Mouse (Mus musculus): ENCODE measurements around the gene Cbfa2t2.

The Cbfa2t2 gene

DNA sequence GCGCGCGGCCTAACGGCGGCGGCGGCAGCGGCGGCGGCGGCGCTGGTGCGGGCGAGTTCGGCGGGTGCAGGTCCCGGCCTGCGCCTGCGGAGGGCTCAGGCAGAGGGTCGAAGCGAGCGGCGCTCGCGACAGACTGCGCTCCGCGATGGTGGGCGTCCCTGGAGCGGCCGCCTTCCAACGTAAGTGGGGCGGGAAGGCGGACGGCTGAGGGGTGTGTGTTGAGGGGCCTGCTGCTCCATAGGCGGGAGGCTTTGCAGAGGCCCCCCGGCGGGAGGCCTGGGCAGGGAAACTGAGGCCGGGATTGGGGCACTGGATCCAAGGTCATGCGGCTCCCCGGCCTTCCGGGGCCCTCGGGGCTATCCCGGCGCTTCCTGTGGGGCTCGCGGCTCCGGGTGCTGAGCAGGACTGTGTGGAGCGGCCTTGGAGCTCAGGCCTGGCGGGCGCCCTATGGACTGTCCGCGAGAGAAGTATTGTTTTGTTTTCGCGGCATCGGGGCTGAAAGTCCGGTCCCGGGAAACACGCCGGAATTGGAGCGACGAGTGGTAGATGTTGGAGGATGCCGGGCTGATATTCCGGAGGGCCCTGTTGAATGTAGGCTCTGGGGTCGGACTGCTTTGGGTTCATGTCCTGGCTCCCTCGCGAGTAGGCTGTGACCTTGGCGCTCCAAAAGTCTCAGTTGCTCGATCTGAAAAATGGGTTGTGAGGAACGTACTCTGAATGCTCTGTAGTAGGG, at the start of gene Cbfa2t2:
Gene Cbfa2t2, plus strand, starts transcription at position 24 of the 733 bp plus-strand sequence.
- in situ Hi-C loops (cut with MboI; ENCODE audit: low pct_unique_long_range_greater_than_20kb in 1 of 2, low sequenced_read_pairs in 2 of 2, unreplicated experiment in 1 of 2) = no loop called here

DNA sequence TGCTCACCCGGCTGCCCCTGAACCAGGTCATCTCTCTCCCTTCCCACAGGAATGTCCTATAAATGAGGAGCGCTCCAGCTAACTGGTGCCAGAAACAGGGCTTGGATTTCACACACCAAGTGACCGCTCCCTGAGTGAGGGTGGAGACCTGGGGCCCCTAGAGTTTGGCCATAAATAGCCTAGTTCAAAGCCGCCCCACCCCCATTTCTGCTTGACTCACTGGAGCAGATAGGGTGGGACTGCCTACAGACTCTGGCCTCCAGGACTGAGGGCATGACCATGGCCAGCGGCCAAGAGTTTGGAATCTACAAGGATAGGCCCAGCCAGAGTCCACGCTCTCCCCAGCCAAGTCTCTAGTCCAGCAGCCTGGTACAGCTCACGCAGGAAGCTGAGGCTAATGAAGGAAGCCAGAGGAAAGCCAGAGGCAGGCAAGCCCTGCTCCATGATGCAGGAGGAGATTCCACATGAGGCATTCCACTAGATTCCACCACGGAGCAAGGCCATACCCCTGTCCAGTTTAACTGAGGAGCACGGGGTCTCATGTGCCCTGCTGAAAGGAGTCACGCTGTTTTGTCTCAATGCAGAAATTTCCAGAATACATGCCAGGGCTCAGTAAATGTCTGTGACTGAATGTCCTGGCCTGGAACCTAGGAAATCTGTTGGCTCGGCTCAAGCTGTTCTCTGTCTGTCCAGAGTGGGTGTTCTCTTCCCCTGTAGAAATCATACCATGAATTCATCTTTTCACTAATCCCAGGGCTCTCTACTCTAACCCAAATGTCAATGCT, 45.9 kb upstream of the Cbfa2t2 start:
- in situ Hi-C loops (cut with MboI; ENCODE audit: low pct_unique_long_range_greater_than_20kb in 1 of 2, low sequenced_read_pairs in 2 of 2, unreplicated experiment in 1 of 2) = no loop called here

DNA sequence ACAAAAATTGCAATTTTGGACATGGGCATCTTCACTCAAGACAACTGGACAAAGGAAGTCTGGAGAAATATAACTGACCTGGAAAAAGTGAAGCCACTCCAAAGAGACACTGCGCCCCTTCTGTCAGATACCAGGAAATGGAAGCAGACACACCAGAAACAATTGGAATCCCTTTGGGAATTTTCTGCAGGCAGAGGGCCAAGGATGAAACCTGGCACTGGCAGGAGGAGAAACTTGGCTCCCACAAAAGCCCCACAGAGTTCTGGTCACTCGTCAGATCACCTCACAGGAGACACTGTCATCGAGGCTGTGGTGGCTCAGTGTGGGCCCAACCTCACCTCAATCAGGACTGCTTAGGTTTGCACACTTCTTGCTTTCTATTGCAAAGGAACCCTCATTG, 41.7 kb upstream of the Cbfa2t2 start:
- in situ Hi-C loops (cut with MboI; ENCODE audit: low pct_unique_long_range_greater_than_20kb in 1 of 2, low sequenced_read_pairs in 2 of 2, unreplicated experiment in 1 of 2) = no loop called here

DNA sequence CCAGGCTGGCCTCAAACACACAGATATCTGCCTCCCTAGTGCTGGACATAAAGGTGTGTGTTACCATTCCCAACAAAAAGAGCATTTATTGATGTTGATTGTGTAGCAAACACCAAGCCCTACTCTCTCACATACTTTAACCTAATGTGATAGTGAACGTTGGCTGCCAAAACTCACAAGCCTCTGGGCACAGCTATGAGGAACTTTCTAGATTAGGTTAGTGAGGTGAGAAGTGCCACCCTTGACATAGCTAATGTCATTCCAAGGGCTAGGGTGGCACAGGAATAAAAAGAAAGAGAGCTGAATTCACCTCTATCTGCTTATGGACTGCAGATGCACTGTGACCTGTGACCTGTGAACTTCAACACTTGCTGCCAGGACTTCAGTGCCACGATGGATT, 39.8 kb upstream of the Cbfa2t2 start:
- in situ Hi-C loops (cut with MboI; ENCODE audit: low pct_unique_long_range_greater_than_20kb in 1 of 2, low sequenced_read_pairs in 2 of 2, unreplicated experiment in 1 of 2) = no loop called here

DNA sequence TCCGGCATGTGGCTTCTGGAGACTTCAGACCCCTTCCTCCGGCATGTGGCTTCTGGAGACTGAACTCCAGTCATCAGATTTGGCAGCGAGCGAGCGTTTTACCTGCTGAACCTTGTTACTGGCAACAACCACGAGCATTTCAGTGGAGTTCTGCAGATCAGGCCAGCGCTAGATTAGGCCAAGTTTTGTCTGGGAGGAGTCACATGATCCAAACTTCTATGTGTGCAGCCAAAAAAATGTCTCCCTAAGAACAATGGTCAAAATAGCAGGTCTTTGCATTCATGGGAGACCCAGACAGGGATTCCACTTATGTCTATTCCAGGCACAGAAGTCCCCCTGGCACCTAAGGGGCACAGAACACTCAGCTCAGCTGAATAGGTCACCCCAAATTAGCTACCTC, 38.0 kb upstream of the Cbfa2t2 start:
- in situ Hi-C loops (cut with MboI; ENCODE audit: low pct_unique_long_range_greater_than_20kb in 1 of 2, low sequenced_read_pairs in 2 of 2, unreplicated experiment in 1 of 2) = no loop called here

DNA sequence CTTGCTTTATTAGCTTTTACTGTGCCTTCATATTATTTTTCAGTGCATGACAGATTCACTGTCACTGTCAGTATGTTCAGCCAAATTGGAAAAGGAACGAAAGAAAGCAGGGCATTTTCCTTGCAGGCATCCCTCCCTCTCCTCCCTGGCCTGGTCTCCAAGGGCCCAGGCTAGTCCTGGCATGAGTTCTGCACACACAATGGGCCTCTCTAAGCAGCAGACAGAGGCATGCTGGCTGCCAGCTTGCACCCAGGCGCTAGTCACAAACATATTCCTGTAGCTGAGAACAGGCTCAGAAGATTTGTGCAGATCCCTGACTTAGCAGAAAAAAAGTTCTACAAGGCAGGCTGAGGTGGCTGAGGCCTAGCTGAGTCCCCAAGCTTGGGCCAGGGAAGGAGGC, 37.0 kb upstream of the Cbfa2t2 start:
- in situ Hi-C loops (cut with MboI; ENCODE audit: low pct_unique_long_range_greater_than_20kb in 1 of 2, low sequenced_read_pairs in 2 of 2, unreplicated experiment in 1 of 2) = no loop called here

DNA sequence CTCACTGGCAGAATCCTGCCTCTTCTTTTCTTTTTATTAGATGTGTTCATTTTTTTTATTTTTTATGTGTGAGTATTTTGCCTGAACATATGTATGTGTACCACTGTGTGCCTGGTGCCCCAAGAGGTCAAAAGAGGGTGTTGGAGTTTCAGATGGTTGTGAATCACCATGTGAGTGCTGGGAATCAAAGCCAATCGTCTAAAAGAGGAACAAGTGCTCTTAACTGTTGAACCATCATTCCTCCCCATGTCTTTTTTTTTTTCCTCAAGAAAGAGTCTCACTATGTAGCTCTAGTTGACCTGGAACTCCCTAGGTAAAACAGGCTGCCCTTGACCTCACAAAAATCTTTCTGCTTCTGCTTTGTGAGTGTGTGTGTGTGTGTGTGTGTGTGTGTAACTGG, 34.3 kb upstream of the Cbfa2t2 start:
- in situ Hi-C loops (cut with MboI; ENCODE audit: low pct_unique_long_range_greater_than_20kb in 1 of 2, low sequenced_read_pairs in 2 of 2, unreplicated experiment in 1 of 2) = no loop called here

DNA sequence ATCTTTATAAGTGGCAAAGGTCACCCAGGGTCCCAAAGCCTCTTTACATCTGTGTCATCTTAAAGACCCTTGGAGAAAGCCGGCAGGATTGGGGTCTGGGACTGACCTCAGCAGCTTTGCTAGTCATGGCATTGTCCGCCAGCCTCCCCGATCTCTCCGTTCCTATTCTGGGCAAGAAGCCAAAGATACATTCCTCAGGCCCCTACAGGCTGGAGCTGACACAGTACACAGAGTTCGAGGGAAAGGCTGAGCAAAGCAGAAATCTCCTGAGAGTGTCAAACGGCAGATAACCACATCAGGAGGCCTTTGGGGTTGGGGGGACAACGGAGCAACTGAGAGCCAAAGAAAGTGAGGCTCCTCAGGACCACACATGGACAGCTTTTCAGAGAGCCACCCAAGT, 33.5 kb upstream of the Cbfa2t2 start:
- in situ Hi-C loops (cut with MboI; ENCODE audit: low pct_unique_long_range_greater_than_20kb in 1 of 2, low sequenced_read_pairs in 2 of 2, unreplicated experiment in 1 of 2) = no loop called here

DNA sequence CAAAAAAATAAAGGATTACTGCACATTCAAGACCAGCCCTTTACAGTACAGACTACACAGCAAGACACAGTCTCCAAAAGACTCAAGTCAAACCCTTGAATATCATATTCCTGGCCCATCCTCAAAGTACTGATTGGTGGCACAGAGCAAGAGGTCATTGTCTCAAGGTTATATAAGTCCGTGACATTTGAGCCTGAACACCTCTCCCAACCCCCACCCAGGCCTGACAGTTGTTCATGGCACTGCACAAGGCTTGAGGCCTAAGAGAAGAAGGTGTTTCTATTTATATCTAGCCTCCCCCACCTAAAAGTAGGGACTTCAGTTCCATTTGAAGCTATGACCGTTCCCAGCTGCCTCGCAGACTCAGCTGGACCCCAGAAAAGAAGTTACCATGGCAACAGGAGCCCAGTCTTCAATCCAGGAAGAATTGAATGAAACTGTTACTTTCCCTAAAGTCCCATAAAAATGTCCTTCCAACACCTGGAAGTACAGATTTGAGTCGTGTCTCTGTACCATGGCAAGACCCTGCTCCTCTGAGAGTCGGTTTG, 30.8 kb upstream of the Cbfa2t2 start:
- in situ Hi-C loops (cut with MboI; ENCODE audit: low pct_unique_long_range_greater_than_20kb in 1 of 2, low sequenced_read_pairs in 2 of 2, unreplicated experiment in 1 of 2) = no loop called here

DNA sequence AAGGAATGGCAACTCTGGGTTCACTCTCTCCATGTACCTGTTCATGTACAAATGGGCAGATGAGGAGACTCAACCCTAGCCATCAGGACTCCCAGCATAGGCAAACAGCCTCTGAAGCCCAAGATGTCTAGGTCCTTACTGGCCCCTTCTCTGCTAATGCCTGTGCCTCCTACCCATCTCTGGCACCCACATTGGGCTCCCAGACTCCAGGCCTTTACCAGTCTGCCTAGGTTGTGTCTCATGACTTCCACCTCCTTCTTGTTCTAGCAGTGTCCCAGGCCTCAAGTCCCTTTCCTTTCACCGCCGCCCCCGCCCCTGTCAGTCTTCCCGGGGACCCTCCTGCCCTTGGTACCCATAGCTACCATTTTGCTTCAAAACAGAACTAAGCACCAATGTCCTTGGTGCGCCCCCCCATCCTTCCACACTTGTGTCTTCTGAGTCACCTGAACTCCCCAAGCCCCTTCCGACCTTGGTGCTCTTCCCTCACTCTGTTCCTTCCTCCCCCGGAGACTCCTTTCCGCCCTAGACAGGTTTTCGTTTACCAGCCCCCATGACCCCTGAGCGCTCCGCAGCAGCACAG, 29.1 kb upstream of the Cbfa2t2 start:
- in situ Hi-C loops (cut with MboI; ENCODE audit: low pct_unique_long_range_greater_than_20kb in 1 of 2, low sequenced_read_pairs in 2 of 2, unreplicated experiment in 1 of 2) = no loop called here

DNA sequence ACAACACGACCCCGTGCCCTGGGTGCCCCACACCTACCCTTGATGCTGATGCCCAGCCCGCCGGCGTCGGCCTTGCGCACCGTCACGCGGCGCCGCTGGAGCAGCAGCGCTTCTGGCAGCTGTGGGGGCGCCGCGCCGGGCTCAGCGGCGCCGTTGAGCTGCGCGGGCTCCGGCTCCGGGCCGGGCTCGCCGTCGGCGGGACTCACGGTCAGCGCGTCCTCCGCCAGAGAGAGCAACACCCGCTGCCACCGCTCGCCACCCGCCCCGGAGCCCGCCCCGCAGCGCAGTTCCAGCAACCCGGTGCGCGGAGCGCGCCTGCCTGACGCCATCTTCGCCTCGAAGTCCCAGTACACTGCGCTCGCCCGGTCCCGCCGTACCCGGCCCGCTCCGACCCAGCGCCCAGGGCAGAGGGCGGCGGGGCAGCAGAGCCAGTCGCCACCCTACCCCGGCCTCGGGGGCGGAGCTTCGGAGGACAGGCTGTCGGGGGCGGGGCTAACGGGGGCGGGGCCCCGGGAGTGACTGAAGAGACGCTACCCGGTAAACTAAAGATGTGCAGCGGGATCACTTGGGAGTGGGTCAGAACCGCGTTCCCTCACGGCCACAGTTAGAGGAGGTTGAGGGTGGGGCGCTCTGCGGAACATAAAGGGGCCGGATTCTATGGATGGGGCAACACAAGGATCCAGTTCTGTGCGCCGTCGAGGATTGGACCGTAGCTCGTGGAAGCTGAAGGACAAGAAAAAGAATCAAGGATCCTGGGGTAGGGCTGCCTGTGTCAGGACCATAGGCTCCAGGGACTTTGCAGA, 28.4 kb upstream of the Cbfa2t2 start, which contains the start of gene Snta1:
Gene Snta1, minus strand, starts transcription at position 457 of the 803 bp plus-strand sequence.
- in situ Hi-C loops (cut with MboI; ENCODE audit: low pct_unique_long_range_greater_than_20kb in 1 of 2, low sequenced_read_pairs in 2 of 2, unreplicated experiment in 1 of 2) = no loop called here

DNA sequence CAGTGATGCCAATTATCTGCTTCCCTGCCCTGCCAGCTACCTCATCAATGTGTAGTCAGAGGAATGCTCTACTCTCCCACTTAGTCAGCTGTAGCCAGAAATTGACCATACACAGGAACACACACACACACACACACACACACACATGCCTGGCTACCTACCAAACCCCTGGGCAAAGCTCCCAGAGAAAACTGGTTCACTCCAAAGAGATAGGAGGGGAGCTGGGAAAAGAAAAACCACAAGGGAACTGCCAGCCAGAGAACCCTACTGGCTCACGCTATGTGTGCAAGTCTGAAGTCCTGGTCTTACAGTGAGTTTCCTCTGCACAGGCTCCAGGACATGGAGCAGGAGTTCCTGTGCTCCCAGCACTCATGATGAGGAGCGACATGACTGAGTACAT, 25.9 kb upstream of the Cbfa2t2 start:
- in situ Hi-C loops (cut with MboI; ENCODE audit: low pct_unique_long_range_greater_than_20kb in 1 of 2, low sequenced_read_pairs in 2 of 2, unreplicated experiment in 1 of 2) = loop anchor here (5.0 to 10.0 kb wide), 3 partner anchors 134 to 174 kb away; partner anchors contain the start of gene 1700003F12Rik (in 2 of the 2)

DNA sequence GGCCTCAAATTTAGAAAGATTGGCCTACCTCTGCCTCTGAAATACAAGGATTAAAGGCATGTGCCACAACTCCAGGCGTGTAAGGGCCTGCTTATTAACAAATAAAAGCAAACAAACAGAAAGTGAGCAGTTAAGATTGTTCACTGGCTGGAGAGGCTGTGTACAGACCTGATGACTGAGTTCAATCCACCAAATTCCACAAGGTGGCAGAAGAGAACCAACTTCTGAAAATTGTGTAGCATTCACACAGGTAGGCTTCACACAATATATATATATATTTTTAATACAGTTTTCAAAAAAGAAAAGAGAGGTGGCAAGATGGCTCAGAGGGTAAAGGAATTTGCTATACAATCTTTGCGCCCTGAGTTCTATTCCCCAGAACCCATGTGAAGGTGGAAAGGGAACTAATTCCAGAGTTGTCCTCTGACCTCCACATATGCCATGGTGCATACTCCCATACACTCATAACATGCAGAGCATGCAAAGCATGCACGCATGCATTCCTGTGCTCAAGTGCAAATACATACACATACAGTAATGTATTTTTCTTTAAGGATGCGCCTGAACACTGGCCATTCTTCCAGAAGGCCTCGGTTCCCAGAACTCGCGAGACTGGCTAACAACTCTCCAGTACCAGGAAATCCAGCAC, 24.1 kb upstream of the Cbfa2t2 start:
- in situ Hi-C loops (cut with MboI; ENCODE audit: low pct_unique_long_range_greater_than_20kb in 1 of 2, low sequenced_read_pairs in 2 of 2, unreplicated experiment in 1 of 2) = loop anchor here (5.0 to 10.0 kb wide), 3 partner anchors 133 to 173 kb away; partner anchors contain the start of gene 1700003F12Rik (in 2 of the 2)

DNA sequence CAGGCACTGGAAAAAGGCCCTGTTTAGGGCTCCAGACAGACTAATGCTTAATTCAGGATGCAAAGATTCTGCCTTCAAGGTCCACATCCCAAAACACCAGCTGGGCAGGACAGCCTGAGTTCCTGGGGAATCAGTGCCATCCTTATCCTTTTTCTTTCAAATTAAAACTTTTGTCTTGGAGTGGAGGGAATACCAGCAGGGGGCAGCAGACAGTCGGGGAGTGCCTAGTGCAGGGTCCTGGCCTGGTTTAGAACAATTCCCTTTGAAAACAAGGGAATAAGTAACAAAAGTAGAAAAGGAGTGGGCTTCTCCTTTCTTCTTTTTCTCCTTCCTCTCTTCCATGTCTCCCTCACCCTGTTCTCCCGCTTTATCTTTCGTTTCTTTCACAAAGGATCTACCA, 19.2 kb upstream of the Cbfa2t2 start:
- in situ Hi-C loops (cut with MboI; ENCODE audit: low pct_unique_long_range_greater_than_20kb in 1 of 2, low sequenced_read_pairs in 2 of 2, unreplicated experiment in 1 of 2) = loop anchor here (10.0 kb wide), 2 partner anchors 128 to 168 kb away; partner anchors contain the start of gene 1700003F12Rik (in 2 of the 2)

DNA sequence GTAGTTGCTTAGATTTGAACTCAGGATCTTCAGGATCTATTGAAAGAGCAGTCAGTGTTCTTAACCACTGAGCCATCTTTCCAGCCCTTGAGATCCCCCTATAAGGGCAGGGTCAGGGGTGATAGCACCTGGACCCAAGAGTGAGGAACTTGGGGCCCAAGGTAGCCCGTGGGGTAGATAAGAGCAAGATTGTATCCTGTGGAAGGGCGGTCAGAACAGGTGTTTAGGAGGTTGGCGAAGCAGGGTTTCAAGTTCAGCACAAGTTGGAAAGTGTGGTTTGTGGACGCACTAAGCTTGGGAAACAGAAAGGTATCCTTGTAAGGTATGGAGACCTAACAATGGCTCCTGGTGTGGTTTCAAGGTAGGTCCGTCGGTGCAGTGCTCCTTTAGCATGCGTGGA, 18.3 kb upstream of the Cbfa2t2 start:
- in situ Hi-C loops (cut with MboI; ENCODE audit: low pct_unique_long_range_greater_than_20kb in 1 of 2, low sequenced_read_pairs in 2 of 2, unreplicated experiment in 1 of 2) = loop anchor here (10.0 kb wide), 2 partner anchors 127 to 167 kb away; partner anchors contain the start of gene 1700003F12Rik (in 2 of the 2)

DNA sequence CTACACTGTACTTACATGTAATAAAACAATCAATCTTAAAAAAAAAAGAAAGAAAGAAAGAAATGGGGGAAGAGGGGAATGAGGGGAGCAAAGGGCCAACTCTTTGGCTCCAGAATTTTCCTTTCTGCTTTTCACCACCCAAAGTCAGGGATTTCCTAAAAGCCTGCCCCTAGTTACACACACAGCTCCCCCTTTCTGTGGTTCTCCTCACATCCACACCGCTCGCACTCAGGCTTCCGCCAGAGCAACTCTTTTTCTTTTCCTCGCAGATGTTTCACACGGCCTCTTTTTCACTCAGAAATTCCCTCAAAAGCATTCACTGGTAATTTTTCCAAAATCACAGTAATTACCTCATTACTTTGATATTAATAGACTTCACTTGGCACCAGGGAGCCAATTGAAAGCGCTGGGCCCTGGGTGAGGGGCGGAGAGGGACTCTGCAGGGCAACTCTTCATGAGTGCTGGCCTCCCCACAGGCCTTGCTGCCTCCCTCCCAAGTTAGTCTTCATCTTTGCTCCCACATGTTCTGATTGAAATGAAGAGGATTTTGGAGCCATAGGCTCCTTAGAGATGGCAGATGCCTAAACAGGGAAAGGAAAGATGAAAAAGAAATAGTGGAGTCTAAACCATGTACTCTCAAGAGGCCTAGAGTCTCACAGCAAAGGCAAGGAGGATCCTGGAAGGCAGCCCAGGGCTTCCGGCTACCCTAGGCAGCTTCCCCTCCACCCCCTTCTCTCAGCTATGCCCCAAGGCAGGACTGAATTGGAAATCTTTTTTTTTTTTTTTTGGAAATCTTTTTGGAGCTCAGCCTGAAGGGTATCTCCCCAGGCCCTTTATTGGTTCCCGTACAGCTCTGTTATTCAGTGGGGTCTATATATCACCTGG, 16.4 kb upstream of the Cbfa2t2 start:
- in situ Hi-C loops (cut with MboI; ENCODE audit: low pct_unique_long_range_greater_than_20kb in 1 of 2, low sequenced_read_pairs in 2 of 2, unreplicated experiment in 1 of 2) = loop anchor here (10.0 kb wide), 3 partner anchors 125 to 485 kb away; partner anchors contain the start of gene 1700003F12Rik (in 2 of the 2)
